Mouse (Mus musculus): ENCODE data around the gene Snx5. TPM values are rescaled to one million over a fixed set of nuclear protein-coding genes. Genes with fewer than 3 reads are reported as not detected.

Snx5 gene
- polyA plus RNA-seq, 1 experiment from 2014 or later: 98.9 TPM

DNA sequence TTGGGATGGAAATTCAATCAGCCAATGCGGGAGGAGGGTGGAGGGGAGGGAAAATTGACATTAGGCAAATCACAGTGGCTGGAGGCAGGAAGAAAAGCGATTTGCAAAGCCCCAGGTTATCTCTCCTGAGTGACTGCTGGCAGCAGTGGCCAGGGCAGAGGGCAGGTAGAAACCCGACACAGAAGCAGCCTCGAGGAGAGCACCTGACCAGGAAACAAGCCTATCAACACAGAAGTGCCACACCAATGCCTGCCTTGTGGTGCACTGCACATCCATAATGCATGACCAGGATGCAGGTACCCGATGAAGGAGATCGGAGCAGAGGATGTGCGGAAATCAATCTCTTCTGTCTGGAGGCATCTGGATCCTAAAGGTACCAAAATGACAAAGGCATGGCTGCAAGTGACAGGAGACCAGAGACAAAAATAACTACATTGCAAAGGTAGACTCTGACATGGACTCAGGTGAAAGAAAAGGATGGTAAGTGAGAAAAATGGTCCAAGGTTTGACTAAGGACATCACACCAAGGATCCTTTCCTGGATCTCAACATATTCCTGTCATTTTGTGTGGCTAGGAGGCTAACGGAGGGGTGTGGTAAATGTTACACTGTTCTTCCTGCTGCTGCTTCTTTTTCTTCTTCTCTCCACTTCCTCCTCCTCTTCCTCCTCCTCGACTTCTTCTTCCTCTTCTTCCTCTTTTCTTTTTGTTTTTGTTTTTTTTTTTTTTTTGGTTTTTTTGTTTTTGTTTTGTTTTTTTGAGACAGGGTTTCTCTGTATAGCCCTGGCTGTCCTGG is 33.7 kb downstream of the Snx5 start:
- Histone ChIP-seq H3K4me3 (replicated peaks) (no peak overlapping the region), H3K9me3 (no peaks in the 10 kb centered on the region), H3K36me3 (replicated peaks) (no peaks in the 10 kb centered on the region), H3K4me2 (no peak overlapping the region), H3K27me3 (no peaks in the 10 kb centered on the region), H3K9ac (no peak overlapping the region), H3K4me1 (0 out of 2 replicates have a peak, but pooled peaks cover 2% of the 10 kb centered on the region), H3K27ac (no peak overlapping the region)
- WGBS: 68% methylated on average over 9 of the region's 9 CpGs
- ATAC-seq (ENCODE audit: low FRiP score): no peak

DNA sequence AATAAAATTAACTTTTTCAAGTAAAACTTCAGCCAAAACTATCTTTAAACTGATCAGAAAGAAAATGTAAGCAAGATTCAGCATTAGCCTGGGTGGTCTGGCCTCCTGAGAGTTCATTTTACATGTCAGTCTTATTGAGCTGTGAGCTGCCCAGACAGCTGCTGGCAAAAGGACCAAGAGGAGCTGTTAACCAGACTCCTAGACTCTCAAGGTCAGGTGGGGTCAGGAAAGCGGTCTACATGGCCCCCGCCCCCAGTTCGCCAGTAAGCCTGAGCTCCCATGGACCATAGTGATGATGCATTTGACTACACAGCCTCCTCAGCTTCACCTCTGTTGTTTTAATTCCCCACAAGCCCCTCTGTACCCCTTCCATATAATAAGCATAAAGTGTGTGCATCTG is 34.9 kb downstream of the Snx5 start:
- Histone ChIP-seq H3K9me3 (no peaks in the 10 kb centered on the region), H3K4me2 (no peak overlapping the region), H3K4me1 (0 out of 2 replicates have a peak, but pooled peaks cover 2% of the 10 kb centered on the region), H3K27me3 (no peaks in the 10 kb centered on the region), H3K4me3 (replicated peaks) (no peak overlapping the region), H3K36me3 (replicated peaks) (no peaks in the 10 kb centered on the region), H3K27ac (no peak overlapping the region), H3K9ac (no peak overlapping the region)
- ATAC-seq (ENCODE audit: low FRiP score): no peak
- 74% methylated on average over 3 of the region's 3 CpGs for WGBS

DNA sequence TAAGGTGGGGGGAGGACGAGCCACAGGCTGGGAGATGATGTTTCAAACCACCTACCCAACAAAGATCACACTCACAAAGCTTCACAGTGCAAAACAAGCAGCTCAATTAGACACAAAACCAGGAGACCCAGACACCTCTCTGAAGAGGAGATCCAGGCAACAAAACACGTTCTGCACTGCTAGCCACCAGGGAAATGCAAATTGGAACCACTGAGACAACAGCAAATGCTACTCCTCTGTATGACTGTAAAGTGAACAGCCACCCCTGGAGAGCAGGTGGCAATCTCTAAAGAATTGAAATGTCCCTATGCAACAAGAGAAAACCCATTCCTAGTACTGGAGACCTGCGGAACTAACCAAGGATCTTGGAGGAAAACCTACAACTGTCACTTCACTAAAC is 37.2 kb downstream of the Snx5 start:
- Histone ChIP-seq H3K9me3 (no peaks in the 10 kb centered on the region), H3K4me3 (replicated peaks) (no peak overlapping the region), H3K4me1 (0 out of 2 replicates have a peak, but pooled peaks cover 2% of the 10 kb centered on the region), H3K9ac (no peak overlapping the region), H3K27ac (no peak overlapping the region), H3K4me2 (no peak overlapping the region), H3K27me3 (no peaks in the 10 kb centered on the region), H3K36me3 (replicated peaks) (no peaks in the 10 kb centered on the region)
- ATAC-seq (ENCODE audit: low FRiP score): no peak
- 58% methylated on average over 3 of the region's 3 CpGs for whole genome bisulfite sequencing

DNA sequence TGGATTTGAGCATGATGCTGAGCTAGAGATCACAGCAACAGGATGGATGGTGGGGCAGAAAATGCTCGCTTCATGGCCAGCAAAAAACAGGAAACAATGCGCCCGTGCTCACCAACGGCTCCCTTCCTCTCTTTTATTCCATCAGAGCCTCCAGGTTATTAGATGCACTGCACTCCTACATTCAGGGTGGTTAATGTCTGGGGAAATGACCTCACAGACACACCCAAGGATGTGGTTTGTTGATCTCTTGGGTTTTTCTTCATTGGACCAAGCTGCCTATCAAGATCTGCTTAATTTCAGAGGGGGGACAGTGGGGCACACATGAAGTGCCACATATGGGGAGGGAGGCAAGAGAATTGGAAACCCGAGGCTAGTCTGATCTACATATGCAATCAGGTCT is 39.6 kb downstream of the Snx5 start:
- Histone ChIP-seq H3K36me3 (replicated peaks) (no peaks in the 10 kb centered on the region), H3K9ac (no peak overlapping the region), H3K4me3 (replicated peaks) (no peak overlapping the region), H3K4me1 (no peaks in the 10 kb centered on the region), H3K27ac (no peak overlapping the region), H3K4me2 (no peak overlapping the region), H3K27me3 (no peaks in the 10 kb centered on the region), H3K9me3 (no peaks in the 10 kb centered on the region)
- WGBS: 77% methylated on average over 5 of the region's 5 CpGs
- no peak for ATAC-seq (ENCODE audit: low FRiP score)

DNA sequence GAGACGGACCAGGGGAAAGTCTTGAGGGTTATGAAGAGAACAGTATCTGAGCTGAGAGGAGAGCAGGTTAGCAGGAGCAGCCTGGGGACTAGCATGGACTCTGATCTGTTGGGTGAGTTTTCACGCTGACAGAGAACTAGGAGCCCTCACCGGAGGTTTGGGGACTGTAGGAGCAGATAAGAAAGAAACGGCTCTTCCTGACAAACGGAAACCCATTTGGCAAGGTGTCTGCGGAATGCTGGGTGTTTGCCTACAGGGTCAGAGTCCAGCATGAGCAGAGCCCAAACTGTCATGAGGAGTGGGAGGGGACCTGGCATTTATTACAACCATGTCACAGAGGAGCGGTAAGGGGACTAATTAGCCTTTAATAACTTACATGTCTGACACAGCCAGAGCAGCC is 40.2 kb downstream of the Snx5 start:
- Histone ChIP-seq H3K4me2 (no peak overlapping the region), H3K36me3 (replicated peaks) (no peaks in the 10 kb centered on the region), H3K27me3 (no peaks in the 10 kb centered on the region), H3K27ac (no peak overlapping the region), H3K9ac (no peak overlapping the region), H3K4me1 (no peaks in the 10 kb centered on the region), H3K4me3 (replicated peaks) (no peak overlapping the region), H3K9me3 (no peaks in the 10 kb centered on the region)
- WGBS: 84% methylated on average over 7 of the region's 7 CpGs
- no peak for ATAC-seq (ENCODE audit: low FRiP score)

DNA sequence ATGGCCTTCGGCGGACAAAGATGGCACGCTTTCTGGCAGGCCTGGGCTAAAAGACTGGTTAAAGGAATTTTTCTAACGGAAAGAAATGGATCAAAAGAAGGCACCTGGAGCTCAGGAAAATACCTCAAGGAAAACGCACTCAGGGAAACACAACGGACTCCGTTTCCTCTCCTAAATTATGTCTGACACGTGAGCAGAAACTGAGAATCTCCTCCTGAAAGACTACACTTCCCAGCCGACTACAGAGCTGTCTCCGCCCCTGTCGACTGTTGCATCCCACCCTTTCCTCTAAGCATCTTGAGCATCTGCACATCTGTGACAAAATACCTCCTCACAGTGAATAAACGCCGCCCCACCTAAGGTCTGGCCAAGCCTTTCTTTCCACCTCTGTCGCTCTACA is 41.1 kb downstream of the Snx5 start:
- Histone ChIP-seq H3K4me3 (replicated peaks) (no peak overlapping the region), H3K4me1 (no peaks in the 10 kb centered on the region), H3K27me3 (no peaks in the 10 kb centered on the region), H3K27ac (no peak overlapping the region), H3K9ac (no peak overlapping the region), H3K36me3 (replicated peaks) (no peaks in the 10 kb centered on the region), H3K4me2 (no peak overlapping the region), H3K9me3 (no peaks in the 10 kb centered on the region)
- WGBS: 92% methylated on average over 14 of the region's 14 CpGs
- ATAC-seq (ENCODE audit: low FRiP score): no peak

DNA sequence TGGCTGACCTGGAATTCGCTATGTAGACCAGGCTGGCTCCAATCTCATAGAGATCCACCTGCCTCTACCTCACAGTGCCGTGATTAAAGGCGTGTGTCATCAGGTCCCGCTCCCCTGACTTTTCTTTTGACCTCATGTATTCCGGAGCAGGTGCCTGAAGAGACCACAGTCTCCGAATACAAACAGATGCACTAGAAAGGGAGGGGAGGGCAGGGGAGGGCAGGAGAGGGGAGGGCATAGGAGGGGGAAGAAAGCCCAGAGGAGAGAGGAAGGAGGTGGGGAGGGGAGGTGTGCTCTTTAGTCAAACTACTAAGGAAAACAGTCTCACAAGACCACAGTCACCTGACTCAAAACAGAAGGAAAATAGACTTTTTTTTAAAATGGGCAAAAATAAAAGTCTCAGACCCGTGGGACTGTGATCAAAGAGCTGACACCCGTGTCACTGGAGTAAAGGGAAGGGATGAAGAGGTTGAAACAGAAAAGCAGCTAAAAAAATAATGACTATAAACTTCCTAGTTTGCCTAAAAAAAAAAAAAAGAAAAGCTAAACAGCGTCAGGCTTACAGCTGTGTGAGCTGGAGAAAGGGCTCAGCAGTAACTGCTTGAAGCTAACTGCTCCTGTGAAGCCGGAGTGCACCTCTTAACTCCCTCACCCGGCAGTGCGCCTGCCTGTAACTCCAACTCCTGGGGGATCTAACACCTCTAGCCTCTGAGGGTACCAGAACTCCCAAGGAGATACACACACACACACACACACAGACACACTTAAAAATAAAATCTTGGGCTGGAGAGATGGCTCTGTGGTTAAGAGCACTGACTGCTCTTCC is 42.0 kb downstream of the Snx5 start:
- Histone ChIP-seq H3K27me3 (no peaks in the 10 kb centered on the region), H3K9me3 (no peaks in the 10 kb centered on the region), H3K4me1 (no peaks in the 10 kb centered on the region), H3K4me3 (replicated peaks) (no peak overlapping the region), H3K27ac (no peak overlapping the region), H3K36me3 (replicated peaks) (no peaks in the 10 kb centered on the region), H3K9ac (no peak overlapping the region), H3K4me2 (no peak overlapping the region)
- 77% methylated on average over 12 of the region's 12 CpGs for WGBS
- no peak for ATAC-seq (ENCODE audit: low FRiP score)

DNA sequence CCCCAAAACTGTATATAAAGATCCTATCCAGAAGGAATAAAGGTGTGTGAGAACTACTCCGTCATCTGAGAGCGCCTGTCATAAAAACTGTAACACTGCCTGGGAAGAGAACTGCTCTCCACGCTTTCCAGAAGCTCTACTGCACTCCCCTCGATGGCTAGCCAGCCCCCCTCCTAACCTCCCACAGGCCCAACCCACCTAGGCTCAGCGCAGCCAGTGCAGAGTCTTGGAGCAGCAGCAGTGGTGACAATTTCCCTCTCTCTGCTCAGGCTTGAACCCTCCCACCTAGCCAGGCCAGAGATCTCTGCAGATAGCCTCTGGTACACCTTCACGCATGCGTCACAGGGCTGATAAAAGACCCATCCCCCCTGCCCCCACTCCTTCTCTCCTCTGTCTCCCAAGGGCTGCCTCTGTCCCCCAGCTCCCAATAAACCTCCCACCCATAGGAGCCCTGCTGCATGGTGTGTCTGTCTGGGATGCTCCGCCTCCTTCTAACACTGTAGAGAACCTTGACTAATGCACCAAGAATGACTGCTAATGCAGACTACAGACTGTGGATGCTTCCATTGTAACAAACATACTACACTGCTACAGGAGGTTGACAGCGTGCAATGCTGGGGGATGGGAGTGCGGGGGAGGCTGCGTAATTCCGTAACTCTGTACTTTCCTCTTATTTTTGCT is 43.7 kb downstream of the Snx5 start:
- no peak overlapping the region for H3K4me2 ChIP-seq
- H3K27me3 ChIP-seq: no peaks in the 10 kb centered on the region
- H3K9ac ChIP-seq: no peak overlapping the region
- H3K9me3 ChIP-seq: no peaks in the 10 kb centered on the region
- H3K4me3 ChIP-seq (replicated peaks): no peak overlapping the region
- H3K4me1 ChIP-seq: no peaks in the 10 kb centered on the region
- no peak for ATAC-seq (ENCODE audit: low FRiP score)
- 90% methylated on average over 12 of the region's 12 CpGs for WGBS
- no peak overlapping the region for H3K27ac ChIP-seq
- H3K36me3 ChIP-seq (replicated peaks): no peaks in the 10 kb centered on the region

DNA sequence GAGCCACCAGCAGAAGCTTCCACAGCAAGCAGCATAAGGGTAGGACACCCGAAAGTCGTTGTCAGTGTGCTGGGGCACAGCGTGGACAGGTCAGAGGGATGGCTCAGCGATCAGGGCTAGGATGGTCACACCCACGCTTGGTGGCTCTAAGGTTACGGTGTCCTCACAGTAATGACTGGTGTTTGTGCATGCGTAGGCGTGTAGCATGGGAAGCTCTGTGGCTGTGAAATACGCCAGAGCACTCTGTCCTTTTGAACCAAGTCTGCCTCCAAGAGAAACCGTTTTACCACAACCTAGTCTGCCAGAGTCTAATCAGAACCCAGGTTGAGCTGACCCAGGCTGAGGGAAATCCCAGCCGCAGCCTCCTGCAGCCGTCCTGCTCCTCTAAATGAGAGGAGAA is 46.4 kb downstream of the Snx5 start:
- Histone ChIP-seq H3K4me2 (no peak overlapping the region), H3K4me1 (no peaks in the 10 kb centered on the region), H3K9ac (no peak overlapping the region), H3K9me3 (no peaks in the 10 kb centered on the region), H3K27ac (no peak overlapping the region), H3K27me3 (no peaks in the 10 kb centered on the region), H3K4me3 (replicated peaks) (no peak overlapping the region), H3K36me3 (replicated peaks) (no peaks in the 10 kb centered on the region)
- 71% methylated on average over 12 of the region's 12 CpGs for WGBS
- no peak for ATAC-seq (ENCODE audit: low FRiP score)

DNA sequence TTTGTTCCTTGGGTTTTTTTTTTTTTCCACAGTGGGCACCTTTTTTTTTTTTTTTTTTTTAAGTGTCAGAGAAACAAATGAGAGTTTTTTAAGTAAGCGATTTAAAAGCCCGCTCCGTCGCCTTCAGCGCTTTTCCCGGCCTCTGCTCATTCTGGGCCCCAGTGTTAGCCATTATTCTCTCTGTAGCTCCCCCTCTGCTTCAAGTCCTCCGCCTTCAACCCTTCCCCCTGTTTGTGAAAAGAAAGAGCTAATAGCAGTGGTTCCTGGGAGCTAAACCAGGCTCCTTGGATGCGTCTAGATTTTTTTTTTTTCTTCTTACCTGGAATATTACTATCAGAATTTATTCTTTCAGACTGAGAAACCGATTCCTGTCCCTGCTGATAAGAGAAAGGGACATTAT is 55.1 kb downstream of the Snx5 start:
- peak overlapping the region; percentile 23 for H3K4me2 ChIP-seq
- no peak overlapping the region for H3K27ac ChIP-seq
- 13% methylated on average over 9 of the region's 9 CpGs for WGBS
- H3K4me1 ChIP-seq: peaks cover 13% of the 10 kb centered on the region
- no peak overlapping the region for H3K4me3 ChIP-seq (replicated peaks)
- no peaks in the 10 kb centered on the region for H3K27me3 ChIP-seq
- 0 out of 2 replicates have a peak overlapping the region, but pooled peaks have one; percentile 13 for H3K9ac ChIP-seq
- no peaks in the 10 kb centered on the region for H3K36me3 ChIP-seq (replicated peaks)
- no peaks in the 10 kb centered on the region for H3K9me3 ChIP-seq
- ATAC-seq (ENCODE audit: low FRiP score): no peak; the same call in 1 of the 2 replicates

DNA sequence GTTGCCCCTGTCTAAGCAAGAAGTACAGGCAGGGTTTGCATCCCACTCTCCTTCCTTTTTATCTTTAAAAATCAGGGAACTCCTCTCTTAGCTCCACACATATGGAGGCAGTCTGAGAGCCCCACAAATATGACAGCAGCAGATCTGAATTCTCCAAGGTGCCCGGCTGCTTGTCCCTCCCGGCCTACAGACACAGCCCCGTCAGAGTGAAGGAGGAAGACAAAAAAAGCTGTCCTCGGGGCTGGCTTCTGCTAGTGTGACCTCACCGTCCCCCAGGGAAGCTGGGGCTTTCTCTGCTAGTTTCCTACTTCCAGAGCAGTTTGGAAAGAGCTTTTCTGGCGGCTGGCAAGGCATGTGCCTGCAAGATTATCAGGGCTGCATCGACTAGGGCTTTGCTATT is 55.5 kb downstream of the Snx5 start:
- Histone ChIP-seq H3K9me3 (no peaks in the 10 kb centered on the region), H3K4me1 (peaks cover 13% of the 10 kb centered on the region), H3K9ac (0 out of 2 replicates have a peak overlapping the region, but pooled peaks have one; percentile 13), H3K27me3 (no peaks in the 10 kb centered on the region), H3K36me3 (replicated peaks) (no peaks in the 10 kb centered on the region), H3K4me3 (replicated peaks) (no peak overlapping the region), H3K4me2 (peak overlapping the region; percentile 23), H3K27ac (peak overlapping the region; percentile 42; the same call in 1 of the 2 replicates)
- ATAC-seq (ENCODE audit: low FRiP score): peak; percentile 55; the same call in 1 of the 2 replicates
- WGBS: 1% methylated on average over 7 of the region's 7 CpGs

DNA sequence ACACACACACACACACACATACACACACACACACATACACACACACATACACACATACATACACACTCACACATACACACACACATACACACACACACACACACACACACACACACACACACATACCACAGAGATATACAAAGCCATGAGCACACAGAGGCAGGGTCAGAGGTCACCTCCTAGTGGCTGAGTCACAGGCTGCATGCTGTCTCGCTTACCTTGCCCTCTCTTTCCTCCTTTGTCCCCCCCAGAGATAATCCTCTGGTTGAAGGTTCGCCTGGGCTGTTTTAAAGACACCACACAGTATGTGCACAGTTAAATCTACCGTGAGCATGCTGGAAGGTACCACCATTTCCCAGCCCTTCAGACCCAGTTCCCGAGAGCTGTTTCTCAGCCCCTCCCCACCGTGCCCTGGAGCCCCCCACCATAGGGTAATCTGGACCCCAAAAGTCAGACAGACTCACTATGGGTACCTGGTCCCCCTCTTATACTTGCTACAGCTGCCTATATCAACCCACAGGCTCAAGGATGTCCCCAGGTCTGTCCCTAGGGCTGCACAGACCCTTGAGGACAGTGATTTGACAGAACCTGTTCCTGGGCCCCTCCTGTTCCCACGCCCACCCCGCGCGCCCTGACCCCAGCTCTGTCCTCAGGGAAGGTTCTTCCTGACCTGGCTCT is 56.1 kb downstream of the Snx5 start:
- H3K27ac ChIP-seq: peak overlapping the region; percentile 42; the same call in 1 of the 2 replicates
- H3K9ac ChIP-seq: no peak overlapping the region
- WGBS: 45% methylated on average over 9 of the region's 9 CpGs

More for the DNA sequence above, 56.1 kb downstream of the Snx5 start:
- Histone ChIP-seq H3K9me3 (no peaks in the 10 kb centered on the region), H3K36me3 (replicated peaks) (no peaks in the 10 kb centered on the region), H3K4me3 (replicated peaks) (no peak overlapping the region), H3K4me2 (peak overlapping the region; percentile 23; the same call in 1 of the 2 replicates), H3K27me3 (no peaks in the 10 kb centered on the region), H3K4me1 (peaks cover 13% of the 10 kb centered on the region)
- peak; percentile 51; the same call in 1 of the 2 replicates for ATAC-seq (ENCODE audit: low FRiP score)
